Mouse (Mus musculus) gastrocnemius, adult 2 months (tissue): Measurements from ENCODE around the gene Nap1l5. TPM values are rescaled to one million over a fixed set of nuclear protein-coding genes. Genes with fewer than 3 reads are reported as not detected.
A peak's percentile ranks its signal among the peaks of the same experiment; 100 is the strongest.
"Not testable (repeated sequence)": the region's sequence is repeated elsewhere in the genome, so short reads cannot be mapped to it uniquely, and the experiment has no call there.

Source experiments
- DNase-seq: peaks from one replicate; pipeline ENCODE4 v3.0.0; 2022
- H3K27ac ChIP-seq: fragments of 200-600 bp; 2 replicates; pipeline ENCODE4 v1.8.1; 2022; ENCODE audit warnings: mild to moderate bottlenecking
- H3K4me3 ChIP-seq: fragments of 200-600 bp; 2 replicates; pipeline ENCODE4 v1.8.1; 2022; ENCODE audit warnings: mild to moderate bottlenecking, moderate library complexity
- CTCF ChIP-seq: fragments of 200-600 bp; IDR thresholded peaks from 2 replicates; pipeline ENCODE4 v1.8.1; 2022; ENCODE audit warnings: antibody characterized with exemption, mild to moderate bottlenecking, moderate library complexity
- intact Hi-C: fragments of 180-260 bp; cut with DNase I; formaldehyde crosslinking; loops from one replicate; pipeline ENCODE4 v1.15.1; 2025
- total RNA-seq, 2 experiments: library from RNA; stranded (reverse); gene quantifications; 2 replicates each; pipeline ENCODE4 v1.2.3; 2021

The Nap1l5 gene
- total RNA-seq, 2 experiments from 2014 or later = 0.15 to 0.20 TPM

DNA sequence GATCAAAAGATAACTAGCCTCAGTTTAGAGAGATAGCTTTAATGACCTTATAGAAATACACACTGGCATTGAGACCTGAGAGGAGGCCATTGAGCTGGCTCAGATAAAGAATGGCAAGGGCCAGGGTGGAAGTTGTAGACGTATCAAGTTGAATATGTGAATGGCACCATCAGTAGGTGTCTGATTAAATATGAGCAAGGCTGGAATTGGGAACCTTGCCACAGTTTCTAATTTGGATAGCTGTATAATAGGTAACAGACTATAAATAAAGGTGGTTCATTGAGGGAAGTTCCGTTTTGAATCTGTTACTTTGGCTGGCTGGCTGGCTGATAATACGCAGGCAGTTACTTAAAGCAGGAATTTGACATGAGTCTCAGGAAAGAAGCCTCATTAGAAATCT is 10.2 kb downstream of the Nap1l5 start:
- peak; percentile 20 for DNase-seq
- no peak overlapping the region for H3K27ac ChIP-seq
- TF ChIP-seq CTCF = no peak
- intact Hi-C loops = no loop called here
- no peak overlapping the region for H3K4me3 ChIP-seq

- intact Hi-C loops = no loop called here
- H3K27ac ChIP-seq = no peak overlapping the region
- no peak for TF ChIP-seq CTCF
- no peak overlapping the region for H3K4me3 ChIP-seq
- DNase-seq = no peak
Measured at GRCm38 (mm10) chr6:58894994-58895393, 11.9 kb downstream of the Nap1l5 start.

GRCm38 (mm10) chr6:58893307-58893706 is 13.6 kb downstream of the Nap1l5 start:
- intact Hi-C loops = no loop called here
- H3K4me3 ChIP-seq = no peak overlapping the region
- no peak overlapping the region for H3K27ac ChIP-seq
- no peak for TF ChIP-seq CTCF
- no peak for DNase-seq

DNA sequence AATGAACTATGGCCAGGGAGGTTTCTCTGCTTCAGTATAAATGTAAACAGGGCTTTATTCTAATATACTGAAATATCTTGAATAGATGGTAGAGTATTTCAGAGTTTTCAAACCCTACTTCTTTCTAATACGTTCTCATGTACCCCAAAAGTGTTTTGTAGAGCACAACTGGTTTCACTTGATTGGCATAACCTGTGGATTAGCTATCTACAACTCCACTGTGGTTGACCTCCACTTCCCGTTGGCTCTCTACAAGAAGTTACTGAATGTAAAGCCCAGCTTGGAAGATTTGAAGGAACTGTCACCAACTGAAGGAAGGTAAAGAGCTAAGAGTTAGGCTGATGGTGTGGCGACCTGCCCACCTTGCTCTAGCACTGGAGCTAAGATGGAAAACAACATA is 17.0 kb downstream of the Nap1l5 start:
- H3K4me3 ChIP-seq = no peak overlapping the region
- DNase-seq = no peak
- intact Hi-C loops = no loop called here
- no peak overlapping the region for H3K27ac ChIP-seq
- TF ChIP-seq CTCF = no peak

DNA sequence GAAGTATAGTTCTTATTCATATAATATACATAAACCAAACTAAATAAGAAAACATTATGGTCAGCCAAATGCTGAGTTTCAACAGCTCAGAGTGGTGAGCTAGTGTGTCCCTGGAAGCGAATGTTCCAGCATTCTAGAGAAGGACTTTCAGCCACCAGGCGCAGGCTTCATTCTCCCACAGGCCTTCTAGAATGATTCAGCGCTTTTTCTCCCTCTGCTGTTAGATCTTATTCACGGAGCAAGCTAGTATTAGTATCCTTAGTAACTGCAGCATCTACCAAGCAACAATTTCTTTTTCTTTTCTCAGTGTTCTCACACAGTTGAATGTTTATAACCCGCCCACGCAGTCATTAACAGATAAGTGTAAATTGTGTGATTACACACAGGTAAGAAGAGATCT is 24.6 kb downstream of the Nap1l5 start:
- no peak overlapping the region for H3K4me3 ChIP-seq
- DNase-seq = no peak
- peak overlapping the region; percentile 20; the same call in 1 of the 2 replicates for H3K27ac ChIP-seq
- peak; percentile 14; the same call in 1 of the 2 replicates for TF ChIP-seq CTCF
- intact Hi-C loops = no loop called here

DNA sequence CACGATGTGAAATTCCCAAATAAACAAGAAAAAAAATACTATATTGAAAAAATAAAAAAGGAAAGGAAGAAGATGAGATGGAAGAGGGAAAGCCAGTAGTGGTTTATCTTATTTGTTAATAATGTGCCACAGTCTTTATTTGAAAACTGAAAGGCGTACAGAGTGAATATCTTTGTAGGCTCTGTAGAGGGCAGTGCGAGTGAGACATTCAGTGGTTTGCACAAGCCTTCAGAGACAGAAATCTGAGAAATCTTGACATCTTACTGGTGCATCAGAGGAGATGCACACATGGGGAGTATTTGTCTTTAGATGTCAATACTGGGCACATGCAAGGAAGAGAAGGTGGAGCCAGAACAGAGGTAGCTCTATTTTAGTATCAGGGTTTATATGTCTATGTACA is 25.5 kb downstream of the Nap1l5 start:
- no peak for TF ChIP-seq CTCF
- intact Hi-C loops = no loop called here
- no peak overlapping the region for H3K27ac ChIP-seq
- DNase-seq = no peak
- no peak overlapping the region for H3K4me3 ChIP-seq

- intact Hi-C loops = no loop called here
- no peak overlapping the region for H3K27ac ChIP-seq
- no peak overlapping the region for H3K4me3 ChIP-seq
- no peak for TF ChIP-seq CTCF
- no peak for DNase-seq
Measured at GRCm38 (mm10) chr6:58880861-58881260, 26.0 kb downstream of the Nap1l5 start.

DNA sequence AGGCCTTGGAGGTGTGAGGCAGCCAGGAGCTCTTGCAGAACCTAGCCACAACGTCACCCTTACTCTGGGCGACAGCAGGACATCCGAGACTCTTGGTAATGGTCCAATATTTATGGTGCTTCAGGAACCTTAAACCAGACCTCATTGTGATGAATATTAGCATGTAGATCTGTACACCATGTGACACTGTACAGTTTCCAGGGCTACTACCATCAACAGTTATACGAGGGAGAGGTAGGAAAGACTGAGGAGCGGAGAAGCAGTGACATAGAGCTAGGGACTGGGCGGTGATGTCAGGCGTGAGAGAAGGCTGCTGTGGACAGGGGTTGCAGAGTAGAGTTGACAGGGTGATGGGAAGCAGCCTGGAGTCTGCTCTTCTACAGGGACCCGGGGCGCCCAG is 26.9 kb downstream of the Nap1l5 start:
- H3K4me3 ChIP-seq = no peak overlapping the region
- intact Hi-C loops = no loop called here
- TF ChIP-seq CTCF = no peak
- no peak overlapping the region for H3K27ac ChIP-seq
- DNase-seq = no peak

GRCm38 (mm10) chr6:58879572-58879971 is 27.3 kb downstream of the Nap1l5 start:
- intact Hi-C loops = no loop called here
- DNase-seq = peak; percentile 42
- Histone ChIP-seq H3K27ac (no peak overlapping the region), H3K4me3 (no peak overlapping the region)
- no peak for TF ChIP-seq CTCF

- H3K4me3 ChIP-seq, intact Hi-C loops, H3K27ac ChIP-seq: not testable (repeated sequence)
- DNase-seq = peak; percentile 34
Measured at GRCm38 (mm10) chr6:58867858-58868257, 39.0 kb downstream of the Nap1l5 start.

GRCm38 (mm10) chr6:58863631-58864235 is 43.1 kb downstream of the Nap1l5 start:
- no peak for TF ChIP-seq CTCF
- peak overlapping the region; percentile 65 for H3K4me3 ChIP-seq
- no peak for DNase-seq
- intact Hi-C loops = loop anchor here (5.0 kb wide), 1 partner anchor 64 kb away; no protein-coding TSS in a partner anchor
- H3K27ac ChIP-seq = peak overlapping the region; percentile 86

DNA sequence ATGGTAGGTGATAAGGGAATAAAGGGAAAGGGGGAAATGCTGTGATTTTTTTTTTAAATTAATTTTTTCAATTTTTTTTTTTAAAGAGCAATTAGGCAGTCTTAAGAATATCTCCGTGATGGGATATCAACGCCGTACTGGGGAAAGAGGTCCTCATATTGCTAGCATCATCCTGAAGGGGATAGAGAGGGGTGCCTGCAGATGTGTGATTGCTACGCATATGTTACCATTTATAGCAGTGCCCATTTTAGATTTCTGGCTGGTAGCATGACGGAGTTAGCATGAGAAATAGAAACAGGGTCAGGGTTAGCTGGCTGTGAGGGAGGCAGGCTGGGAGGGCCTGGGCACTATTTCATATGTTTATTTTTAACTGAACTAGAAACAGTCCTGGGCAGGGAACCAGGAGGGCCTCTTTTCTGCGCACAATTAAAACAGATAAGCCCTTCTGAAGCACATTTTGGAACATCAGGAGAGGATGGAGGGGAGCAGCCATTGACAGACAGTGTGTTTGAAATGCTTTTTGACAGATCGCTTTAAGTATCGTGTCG is 44.4 kb downstream of the Nap1l5 start:
- Histone ChIP-seq H3K4me3 (peak overlapping the region; percentile 65), H3K27ac (peak overlapping the region; percentile 86)
- intact Hi-C loops = loop anchor here (5.0 kb wide), 1 partner anchor 65 kb away; no protein-coding TSS in a partner anchor
- DNase-seq = peak; percentile 74
- TF ChIP-seq CTCF = no peak

DNA sequence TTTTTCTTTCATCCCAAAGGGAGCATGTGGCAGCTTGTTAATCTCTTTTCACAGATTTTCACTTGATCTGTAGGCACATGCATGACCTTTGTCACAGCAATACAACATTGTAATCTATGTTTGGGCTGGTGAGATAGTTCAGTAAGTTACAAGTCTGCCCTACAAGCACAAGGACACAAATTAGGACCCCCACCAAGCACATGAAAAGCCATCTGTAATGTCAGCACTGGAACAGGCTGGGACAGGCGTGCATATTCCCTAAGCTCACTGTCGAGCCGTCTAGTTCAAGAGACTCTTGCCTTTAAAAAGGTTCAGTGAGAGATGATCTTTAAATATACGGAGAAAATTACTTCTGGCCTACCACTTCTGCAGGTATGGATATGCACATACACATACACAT is 47.4 kb downstream of the Nap1l5 start:
- TF ChIP-seq CTCF = no peak
- Histone ChIP-seq H3K27ac (no peak overlapping the region), H3K4me3 (no peak overlapping the region)
- intact Hi-C loops = no loop called here
- no peak for DNase-seq

DNA sequence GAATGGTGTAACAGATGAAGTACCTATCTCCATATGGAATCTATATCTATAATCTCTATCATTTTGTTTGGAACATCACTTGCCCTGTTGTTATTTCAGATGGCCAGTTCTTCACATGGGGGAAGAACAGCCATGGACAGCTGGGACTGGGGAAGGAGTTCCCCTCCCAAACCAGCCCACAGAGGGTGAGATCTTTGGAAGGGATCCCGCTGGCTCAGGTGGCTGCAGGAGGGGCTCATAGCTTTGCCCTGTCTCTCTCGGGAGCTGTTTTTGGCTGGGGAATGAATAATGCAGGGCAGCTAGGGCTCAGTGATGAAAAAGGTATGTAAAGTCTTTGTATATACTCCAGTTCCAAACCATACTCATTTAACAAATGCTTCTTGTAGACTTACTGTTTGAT is 50.4 kb downstream of the Nap1l5 start:
- no peak overlapping the region for H3K4me3 ChIP-seq
- DNase-seq = peak; percentile 36
- TF ChIP-seq CTCF = no peak
- intact Hi-C loops = no loop called here
- peak overlapping the region; percentile 20; the same call in 1 of the 2 replicates for H3K27ac ChIP-seq
